Mouse (Mus musculus) R1 (cell line): ENCODE results near the gene Ecsit.
A peak's percentile ranks its signal among the peaks of the same experiment; 100 is the strongest.
"Not testable (repeated sequence)": the region's sequence is repeated elsewhere in the genome, so short reads cannot be mapped to it uniquely, and the experiment has no call there.

Source experiments
- DNase-seq: peaks from one replicate; pipeline ENCODE4 v3.0.0-alpha.2; 2018; ENCODE audit warnings: low read depth, low spot score

The Ecsit gene

GRCm38 (mm10) chr9:22089986-22090385 lies 4.7 kb upstream of the Ecsit start:
- no peak for DNase-seq

- DNase-seq, result peak; percentile 71
These were observed 4.0 kb upstream of the Ecsit start for GRCm38 (mm10) chr9:22089281-22089680.

- DNase-seq, result no peak
These were observed 1.9 kb upstream of the Ecsit start for GRCm38 (mm10) chr9:22087034-22087618.

GRCm38 (mm10) chr9:22086012-22086411 lies 774 bp upstream of the Ecsit start:
- no peak for DNase-seq

GRCm38 (mm10) chr9:22084667-22085021 lies 594 bp downstream of the Ecsit start:
- DNase-seq, result no peak

GRCm38 (mm10) chr9:22076223-22076622 lies 9.0 kb downstream of the Ecsit start:
- peak; percentile 78 for DNase-seq

- DNase-seq, result not testable (repeated sequence)
These were observed 9.5 kb downstream of the Ecsit start for GRCm38 (mm10) chr9:22075778-22076177.

- no peak for DNase-seq
These were observed 13.0 kb downstream of the Ecsit start for GRCm38 (mm10) chr9:22072276-22072675.

- peak; percentile 98 for DNase-seq
These were observed 14.3 kb downstream of the Ecsit start, which contains the start of the genes Gm49318 and Zfp653 for GRCm38 (mm10) chr9:22070791-22071573. Gene Gm49318, minus strand, starts transcription at chr9:22071259. Gene Zfp653, minus strand, starts transcription at chr9:22071376.

- no peak for DNase-seq
These were observed 15.2 kb downstream of the Ecsit start for GRCm38 (mm10) chr9:22069881-22070553.

- no peak for DNase-seq
These were observed 18.0 kb downstream of the Ecsit start for GRCm38 (mm10) chr9:22067195-22067594.

- peak; percentile 70 for DNase-seq
These were observed 18.8 kb downstream of the Ecsit start for GRCm38 (mm10) chr9:22066433-22066832.

- DNase-seq, result no peak
These were observed 19.6 kb downstream of the Ecsit start for GRCm38 (mm10) chr9:22065642-22066041.

- DNase-seq, result no peak
These were observed 20.9 kb downstream of the Ecsit start for GRCm38 (mm10) chr9:22064341-22064740.

GRCm38 (mm10) chr9:22061339-22061738 lies 23.9 kb downstream of the Ecsit start:
- no peak for DNase-seq

- no peak for DNase-seq
These were observed 27.2 kb downstream of the Ecsit start for GRCm38 (mm10) chr9:22058011-22058424.

- no peak for DNase-seq
These were observed 28.2 kb downstream of the Ecsit start for GRCm38 (mm10) chr9:22057031-22057517.

GRCm38 (mm10) chr9:22056303-22056910 lies 28.8 kb downstream of the Ecsit start:
- DNase-seq, result no peak

GRCm38 (mm10) chr9:22055713-22056112 lies 29.5 kb downstream of the Ecsit start:
- DNase-seq, result no peak

- peak; percentile 97 for DNase-seq
These were observed 30.7 kb downstream of the Ecsit start for GRCm38 (mm10) chr9:22054411-22055076.

GRCm38 (mm10) chr9:22053657-22054056 lies 31.6 kb downstream of the Ecsit start:
- DNase-seq, result peak; percentile 58

GRCm38 (mm10) chr9:22051958-22052254 lies 33.3 kb downstream of the Ecsit start, which contains the start of gene Elavl3:
Gene Elavl3, minus strand, starts transcription at chr9:22052023.
- DNase-seq, result peak; percentile 83
